25 mouse cellular contexts compared by ENCODE assay signal in genomic region chr14:50360480-50360879, GRCm38 (mm10). TPM values are rescaled to one million over a fixed set of nuclear protein-coding genes. Genes with fewer than 3 reads are reported as not detected.
DNase-seq lines count a peak whose midpoint lies in the region; ATAC-seq and TF ChIP-seq lines count a peak whose summit lies in the region.
"Had no signal": no experiment of that assay in that cellular context is flagged by ENCODE, and none has a peak within 500 bp of the region (broad histone marks: within the 10 kb centered on the region; RNA-seq: fewer than 3 reads in every experiment).

No protein-coding gene starts in this region.

- no peaks in the 10 kb centered on the region for H3K9me3 ChIP-seq in liver, embryonic 12.5 days (replicated peaks)
- no peaks in the 10 kb centered on the region for H3K9me3 ChIP-seq in liver, postnatal 0 days (ENCODE audit: low read length)
- H3K9me3 ChIP-seq: G1E had no signal

- peak; percentile 77 for DNase-seq in liver, adult 2 months (ENCODE audit: extremely low read depth, low read depth, low spot score)
- DNase-seq in liver, postnatal 0 days = no peak
- DNase-seq in liver = no peak
- DNase-seq: adrenal gland, adult 2 months; adrenal gland, adult 8-10 months; adrenal gland, postnatal 10 days; adrenal gland, postnatal 14 days; adrenal gland, postnatal 25 days; adrenal gland, postnatal 36 days; B cell, adult 2 months; cerebellum, adult 11 months; cerebellum, adult 11-12 months; cerebellum, adult 18-20 months had no signal

- WGBS in liver, adult 2 months = 42% methylated on average over 3 of the region's 3 CpGs
- WGBS in liver, embryonic 12.5 days (ENCODE audit: insufficient replicate concordance) = 70% methylated on average over 3 of the region's 3 CpGs
- WGBS in liver, postnatal 0 days (ENCODE audit: insufficient replicate concordance) = 73% methylated on average over 3 of the region's 3 CpGs

- no peaks in the 10 kb centered on the region for H3K79me2 ChIP-seq in liver, adult 2 months (ENCODE audit: control insufficient read depth, insufficient read depth, low read length)

- H3K36me3 ChIP-seq in liver, adult 2 months (ENCODE audit: control insufficient read depth, insufficient read depth, low read length) = no peaks in the 10 kb centered on the region
- no peaks in the 10 kb centered on the region for H3K36me3 ChIP-seq in liver, embryonic 12.5 days
- H3K36me3 ChIP-seq in liver, postnatal 0 days (replicated peaks; ENCODE audit: insufficient read depth, low read length) = no peaks in the 10 kb centered on the region
- H3K36me3 ChIP-seq: G1E had no signal

- H3K9ac ChIP-seq in liver, adult 2 months (ENCODE audit: low read depth, low read length) = no peak overlapping the region
- no peak overlapping the region for H3K9ac ChIP-seq in liver, embryonic 12.5 days
- H3K9ac ChIP-seq in liver, postnatal 0 days (replicated peaks) = no peak overlapping the region

- peaks cover 6% of the 10 kb centered on the region; the same call in 1 of the 2 replicates for H3K4me1 ChIP-seq in liver, adult 2 months (ENCODE audit: control insufficient read depth, insufficient read depth, low read length)
- no peaks in the 10 kb centered on the region for H3K4me1 ChIP-seq in liver, embryonic 12.5 days
- 0 out of 2 replicates have a peak, but pooled peaks cover 3% of the 10 kb centered on the region for H3K4me1 ChIP-seq in liver, postnatal 0 days (ENCODE audit: insufficient read depth)

- TF ChIP-seq EP300 in liver, postnatal 0 days (IDR thresholded peaks at IDR 0.05; ENCODE audit: low read depth) = no peak

- no peak for TF ChIP-seq CTCF in liver, adult 2 months (IDR thresholded peaks at IDR 0.05; ENCODE audit: low read depth, low read length)
- no peak for TF ChIP-seq CTCF in liver, postnatal 0 days (IDR thresholded peaks at IDR 0.05; ENCODE audit: low read depth)

- H3K27ac ChIP-seq in liver, adult 2 months (replicated peaks; ENCODE audit: insufficient read depth, low read depth, low read length) = no peak overlapping the region
- no peak overlapping the region for H3K27ac ChIP-seq in liver, embryonic 12.5 days
- no peak overlapping the region for H3K27ac ChIP-seq in liver, postnatal 0 days (ENCODE audit: low read depth)

- H3K27me3 ChIP-seq in liver, adult 2 months (ENCODE audit: control insufficient read depth, insufficient read depth, low read length) = no peaks in the 10 kb centered on the region
- H3K27me3 ChIP-seq in liver, embryonic 12.5 days (replicated peaks) = no peaks in the 10 kb centered on the region
- no peaks in the 10 kb centered on the region for H3K27me3 ChIP-seq in liver, postnatal 0 days (ENCODE audit: insufficient read depth, low read length)
- H3K27me3 ChIP-seq: CH12.LX, Patski had no signal

- H3K4me3 ChIP-seq in liver, adult 2 months (ENCODE audit: insufficient read depth, low read depth, low read length) = no peak overlapping the region
- no peak overlapping the region for H3K4me3 ChIP-seq in liver, embryonic 12.5 days
- H3K4me3 ChIP-seq in liver, postnatal 0 days (ENCODE audit: low read depth, low read length) = no peak overlapping the region

- ATAC-seq in liver, embryonic 12.5 days = no peak
- peak; percentile 59 for ATAC-seq in liver, postnatal 0 days
- ATAC-seq: activated CD4-positive, CD25-positive, alpha-beta regulatory T cell, adult 4 months; CD4-positive, CD25-positive, alpha-beta regulatory T cell, adult 4 months; Patski had no signal

- TF ChIP-seq POLR2A in liver, adult 2 months (IDR thresholded peaks at IDR 0.05; ENCODE audit: extremely low read depth, insufficient read depth, low read length) = no peak

- H3K4me2 ChIP-seq in liver, embryonic 12.5 days = no peak overlapping the region
- H3K4me2 ChIP-seq in liver, postnatal 0 days (ENCODE audit: low read depth, low read length) = no peak overlapping the region

RNA-seq across cellular contexts. Expression of gene Tlr11, which starts 2.8 kb away (rescaled TPM):
- 0.28 and 0.34 TPM in 2 replicates for total RNA-seq in liver, adult 2 months (2014; rRNA removed)
- 0.10 and 0.17 TPM in 2 replicates for polyA plus RNA-seq in liver, adult 2 months (2012; rRNA removed)
- not detected in 2 replicates for polyA plus RNA-seq in liver, embryonic 12.5 days (2016; fragmentation: Nextera tagmentation; extraction: Ambion mirVana)
- polyA plus RNA-seq in liver, postnatal 0 days (2015; fragmentation: Nextera tagmentation; extraction: Ambion mirVana) = 0.20 and 0.27 TPM in 2 replicates
- total RNA-seq: adrenal gland, postnatal 25 days; CH12.LX; ES-E14; MEL had no signal
- polyA plus RNA-seq: activated CD4-positive, CD25-positive, alpha-beta regulatory T cell, adult 4 months; brain, embryonic 14.5 days; C2C12; G1E; Patski had no signal

RNA-seq across cellular contexts. Expression of gene Olfr735, which starts 11.8 kb away (rescaled TPM):
- total RNA-seq in liver, adult 2 months (2014; rRNA removed) = not detected in 2 replicates
- polyA plus RNA-seq in liver, adult 2 months (2012; rRNA removed) = not detected in 2 replicates
- polyA plus RNA-seq in liver, embryonic 12.5 days (2016; fragmentation: Nextera tagmentation; extraction: Ambion mirVana) = not detected in 2 replicates
- 0.04 TPM in 1 of 2 replicates, not detected in the other for polyA plus RNA-seq in liver, postnatal 0 days (2015; fragmentation: Nextera tagmentation; extraction: Ambion mirVana)
- total RNA-seq: adrenal gland, adult 18-20 months; adrenal gland, postnatal 10 days; adrenal gland, postnatal 14 days; adrenal gland, postnatal 25 days; adrenal gland, postnatal 36 days; adrenal gland, postnatal 4 days; CH12.LX; ES-E14; MEL had no signal
- polyA plus RNA-seq: activated CD4-positive, CD25-positive, alpha-beta regulatory T cell, adult 4 months; adrenal gland, adult 2 months; brain, embryonic 14.5 days; C2C12; CD4-positive, CD25-positive, alpha-beta regulatory T cell, adult 4 months; G1E; Patski had no signal

RNA-seq across cellular contexts. Expression of gene Olfr736, which starts 20.5 kb away (rescaled TPM):
- total RNA-seq in liver, adult 2 months (2014; rRNA removed) = not detected in 2 replicates
- not detected in 2 replicates for polyA plus RNA-seq in liver, adult 2 months (2012; rRNA removed)
- not detected in 2 replicates for polyA plus RNA-seq in liver, embryonic 12.5 days (2016; fragmentation: Nextera tagmentation; extraction: Ambion mirVana)
- not detected in 2 replicates for polyA plus RNA-seq in liver, postnatal 0 days (2015; fragmentation: Nextera tagmentation; extraction: Ambion mirVana)
- total RNA-seq: adrenal gland, adult 18-20 months; adrenal gland, adult 2 months; adrenal gland, adult 8-10 months; adrenal gland, postnatal 10 days; adrenal gland, postnatal 14 days; adrenal gland, postnatal 25 days; adrenal gland, postnatal 36 days; adrenal gland, postnatal 4 days; CH12.LX; ES-E14; MEL had no signal
- polyA plus RNA-seq: activated CD4-positive, CD25-positive, alpha-beta regulatory T cell, adult 4 months; adrenal gland, adult 2 months; brain, embryonic 14.5 days; C2C12; CD4-positive, CD25-positive, alpha-beta regulatory T cell, adult 4 months; G1E; Patski had no signal

RNA-seq across cellular contexts. Expression of gene Olfr734, which starts 33.9 kb away (rescaled TPM):
- total RNA-seq in liver, adult 2 months (2014; rRNA removed) = not detected in 2 replicates
- polyA plus RNA-seq in liver, adult 2 months (2012; rRNA removed) = not detected in 2 replicates
- not detected in 2 replicates for polyA plus RNA-seq in liver, embryonic 12.5 days (2016; fragmentation: Nextera tagmentation; extraction: Ambion mirVana)
- polyA plus RNA-seq in liver, postnatal 0 days (2015; fragmentation: Nextera tagmentation; extraction: Ambion mirVana) = not detected in 2 replicates
- total RNA-seq: adrenal gland, adult 18-20 months; adrenal gland, adult 2 months; adrenal gland, adult 8-10 months; adrenal gland, postnatal 10 days; adrenal gland, postnatal 14 days; adrenal gland, postnatal 4 days; CH12.LX; ES-E14; MEL had no signal
- polyA plus RNA-seq: activated CD4-positive, CD25-positive, alpha-beta regulatory T cell, adult 4 months; adrenal gland, adult 2 months; brain, embryonic 14.5 days; C2C12; CD4-positive, CD25-positive, alpha-beta regulatory T cell, adult 4 months; G1E; Patski had no signal

RNA-seq across cellular contexts. Expression of gene Olfr738, which starts 46.9 kb away (rescaled TPM):
- not detected in 2 replicates for total RNA-seq in liver, adult 2 months (2014; rRNA removed)
- not detected in 2 replicates for polyA plus RNA-seq in liver, adult 2 months (2012; rRNA removed)
- not detected in 2 replicates for polyA plus RNA-seq in liver, embryonic 12.5 days (2016; fragmentation: Nextera tagmentation; extraction: Ambion mirVana)
- polyA plus RNA-seq in liver, postnatal 0 days (2015; fragmentation: Nextera tagmentation; extraction: Ambion mirVana) = not detected in 2 replicates
- total RNA-seq: adrenal gland, adult 18-20 months; adrenal gland, adult 2 months; adrenal gland, adult 8-10 months; adrenal gland, postnatal 10 days; adrenal gland, postnatal 14 days; adrenal gland, postnatal 25 days; adrenal gland, postnatal 36 days; adrenal gland, postnatal 4 days; CH12.LX; ES-E14; G1E; MEL had no signal
- polyA plus RNA-seq: activated CD4-positive, CD25-positive, alpha-beta regulatory T cell, adult 4 months; adrenal gland, adult 2 months; brain, embryonic 14.5 days; C2C12; CD4-positive, CD25-positive, alpha-beta regulatory T cell, adult 4 months; G1E; Patski had no signal
